Mouse (Mus musculus) embryonic fibroblast, embryonic 13.5 days (primary cell): ENCODE results near the gene Mtor.

Experiments used
- CTCF ChIP-seq: IDR thresholded peaks from 2 replicates; pipeline ENCODE4 v1.5.1; 2011; ENCODE audit warnings: mild to moderate bottlenecking, control low read depth, low read length, moderate library complexity, borderline replicate concordance; ENCODE audit not compliant: insufficient read depth
- POLR2A ChIP-seq: IDR thresholded peaks from 2 replicates; pipeline ENCODE4 v1.6.1; 2011; ENCODE audit warnings: low read depth, mild to moderate bottlenecking, control low read depth, low read length, moderate library complexity

GRCm38 (mm10) chr4:148531341-148531740 is 82.9 kb downstream of the Mtor start:
- TF ChIP-seq POLR2A (no peak), CTCF (no peak)
